Mouse (Mus musculus): ENCODE data around the gene Olfr378.

Olfr378 gene

GRCm38 (mm10) chr11:73428377-73428776 lies at the start of gene Olfr378:
Olfr378 (minus strand) TSS chr11:73428477.
- CTCF ChIA-PET = no interaction called here

GRCm38 (mm10) chr11:73457408-73457807 lies 29.1 kb upstream of the Olfr378 start, which contains the start of gene Olfr380:
Olfr380 (minus strand) TSS chr11:73457508.
- CTCF ChIA-PET = no interaction called here

GRCm38 (mm10) chr11:73399514-73399913 lies 28.8 kb downstream of the Olfr378 start, which contains the start of gene Olfr1:
Olfr1 (minus strand) TSS chr11:73399614.
- CTCF ChIA-PET = no interaction called here

DNA sequence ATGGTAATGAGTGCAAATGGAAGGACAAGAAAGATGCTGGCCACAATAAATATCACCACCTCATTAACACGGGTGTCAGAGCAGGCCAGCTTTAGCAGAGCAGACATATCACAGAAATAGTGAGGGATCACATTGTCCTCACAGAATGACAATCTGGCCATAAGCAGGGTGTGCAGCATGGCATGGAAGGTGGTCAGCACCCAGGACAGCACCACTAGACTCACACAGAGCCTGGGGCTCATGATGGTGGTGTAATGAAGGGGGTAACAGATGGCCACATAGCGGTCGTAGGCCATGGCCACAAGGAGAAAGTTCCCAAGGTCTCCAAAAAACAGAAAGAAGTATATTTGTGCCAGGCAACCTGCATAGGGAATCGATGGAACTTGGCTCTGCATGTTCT lies 32.9 kb downstream of the Olfr378 start:
- CTCF ChIA-PET = no interaction called here
